Mouse (Mus musculus) cerebellum, adult 2 months (tissue): ENCODE data around the gene Trim38. TPM values are rescaled to one million over a fixed set of nuclear protein-coding genes. Genes with fewer than 3 reads are reported as not detected.
A peak's percentile ranks its signal among the peaks of the same experiment; 100 is the strongest.

Experiments used
- DNase-seq, 2 experiments: peaks; one replicate each; pipeline ENCODE4 v3.0.0; 2021
- H3K27ac ChIP-seq: fragments of 200-500 bp; 2 replicates; pipeline ENCODE4 v1.5.1; 2012; ENCODE audit warnings: low read length, control low read depth, inconsistent platforms; ENCODE audit not compliant: insufficient read depth
- H3K27me3 ChIP-seq: fragments of 200-500 bp; 2 replicates; pipeline ENCODE4 v1.6.1; 2012; ENCODE audit warnings: inconsistent platforms, mild to moderate bottlenecking, low read length, moderate library complexity; ENCODE audit not compliant: control insufficient read depth, insufficient read depth
- H3K4me1 ChIP-seq: fragments of 200-500 bp; 2 replicates; pipeline ENCODE4 v1.6.1; 2011; ENCODE audit warnings: low read length; ENCODE audit not compliant: control insufficient read depth, insufficient read depth
- H3K4me3 ChIP-seq: fragments of 200-500 bp; replicated peaks from 2 replicates; pipeline ENCODE3; 2011; ENCODE audit warnings: mild to moderate bottlenecking, low read depth, low read length, control low read depth; ENCODE audit not compliant: insufficient read depth
- CTCF ChIP-seq: fragments of 200-500 bp; IDR thresholded peaks from 2 replicates; pipeline ENCODE4 v1.5.1; 2011; ENCODE audit warnings: low read depth, mild to moderate bottlenecking, control low read depth, low read length, moderate library complexity, borderline replicate concordance; ENCODE audit not compliant: insufficient read depth
- POLR2A ChIP-seq: fragments of 200-500 bp; IDR thresholded peaks from 2 replicates; pipeline ENCODE4 v1.6.1; 2011; ENCODE audit warnings: low read length, control low read depth, borderline replicate concordance; ENCODE audit not compliant: insufficient read depth
- WGBS: fragments of 180-500 bp; shearing (Covaris S2); methylation state at CpG from one replicate; pipeline ENCODE4 v1.1.7; 2018; 5-methylcytosine and 5-hydroxymethylcytosine counted together
- polyA plus RNA-seq: library from polyadenylated mRNA; depleted of rRNA; stranded (reverse); fragments of >200 nt; gene quantifications from 2 replicates; pipeline ENCODE4 v1.2.3, GENCODE M21; 2012

The Trim38 gene
- polyA plus RNA-seq, 1 experiment = 0.08 TPM

GRCm38 (mm10) chr13:23772561-23773313, 3.0 kb downstream of the Trim38 start:
- TF ChIP-seq CTCF (no peak), POLR2A (no peak)
- H3K4me3 ChIP-seq = no peak overlapping the region
- WGBS = 27% methylated on average over 21 of the region's 21 CpGs
- no peak for DNase-seq
- no peaks in the 10 kb centered on the region for H3K27me3 ChIP-seq
- H3K27ac ChIP-seq = no peak overlapping the region
- H3K4me1 ChIP-seq = no peaks in the 10 kb centered on the region

GRCm38 (mm10) chr13:23778339-23778738, 8.6 kb downstream of the Trim38 start:
- TF ChIP-seq CTCF (no peak), POLR2A (no peak)
- Histone ChIP-seq H3K4me1 (no peaks in the 10 kb centered on the region), H3K27ac (no peak overlapping the region), H3K27me3 (no peaks in the 10 kb centered on the region), H3K4me3 (no peak overlapping the region)
- 95% methylated on average over 7 of the region's 7 CpGs for WGBS
- no peak for DNase-seq

GRCm38 (mm10) chr13:23779025-23779424, 9.3 kb downstream of the Trim38 start:
- no peak for DNase-seq
- H3K4me1 ChIP-seq = no peaks in the 10 kb centered on the region
- H3K4me3 ChIP-seq = no peak overlapping the region
- no peak overlapping the region for H3K27ac ChIP-seq
- no peaks in the 10 kb centered on the region for H3K27me3 ChIP-seq
- no peak for TF ChIP-seq CTCF
- TF ChIP-seq POLR2A = no peak
- WGBS = 88% methylated on average over 4 of the region's 4 CpGs

- peak; percentile 12 to 18 for DNase-seq
- Histone ChIP-seq H3K4me3 (no peak overlapping the region), H3K4me1 (no peaks in the 10 kb centered on the region), H3K27me3 (no peaks in the 10 kb centered on the region), H3K27ac (no peak overlapping the region)
- WGBS = 51% methylated on average over 2 of the region's 2 CpGs
- TF ChIP-seq POLR2A (no peak), CTCF (peak; percentile 29; the same call in 1 of the 2 replicates)
Measured at GRCm38 (mm10) chr13:23792520-23792919, 22.8 kb downstream of the Trim38 start.

GRCm38 (mm10) chr13:23799405-23799804, 29.7 kb downstream of the Trim38 start:
- DNase-seq = no peak
- WGBS = 82% methylated on average over 5 of the region's 5 CpGs
- H3K4me3 ChIP-seq = no peak overlapping the region
- no peak overlapping the region for H3K27ac ChIP-seq
- no peaks in the 10 kb centered on the region for H3K4me1 ChIP-seq
- no peak for TF ChIP-seq POLR2A
- no peak for TF ChIP-seq CTCF
- no peaks in the 10 kb centered on the region for H3K27me3 ChIP-seq

- H3K4me1 ChIP-seq = no peaks in the 10 kb centered on the region
- H3K27me3 ChIP-seq = no peaks in the 10 kb centered on the region
- no peak overlapping the region for H3K27ac ChIP-seq
- TF ChIP-seq CTCF (no peak), POLR2A (no peak)
- H3K4me3 ChIP-seq = no peak overlapping the region
- WGBS = 84% methylated on average over 2 of the region's 2 CpGs
- no peak for DNase-seq
Measured at GRCm38 (mm10) chr13:23804532-23804931, 34.8 kb downstream of the Trim38 start.

GRCm38 (mm10) chr13:23806422-23807052, 36.8 kb downstream of the Trim38 start, which contains the start of gene Slc17a2:
Slc17a2 (plus strand) TSS chr13:23806993.
- TF ChIP-seq POLR2A = no peak
- no peak for TF ChIP-seq CTCF
- DNase-seq = no peak
- Histone ChIP-seq H3K4me3 (no peak within 1 kb of the TSS), H3K27ac (no peak within 1 kb of the TSS), H3K4me1 (no peaks in the 10 kb centered on the region), H3K27me3 (no peaks in the 10 kb centered on the region)
- 71% methylated on average over 15 of the region's 15 CpGs for WGBS

- no peaks in the 10 kb centered on the region for H3K4me1 ChIP-seq
- WGBS = 79% methylated on average over 2 of the region's 2 CpGs
- H3K4me3 ChIP-seq = no peak overlapping the region
- no peaks in the 10 kb centered on the region for H3K27me3 ChIP-seq
- H3K27ac ChIP-seq = no peak overlapping the region
- no peak for TF ChIP-seq POLR2A
- DNase-seq = no peak
Measured at GRCm38 (mm10) chr13:23816148-23816547, 46.4 kb downstream of the Trim38 start.
